16 mouse cellular contexts compared by ENCODE assay signal in genomic region chr2:52492867-52493266, GRCm38 (mm10).
A peak's percentile ranks its signal among the peaks of the same experiment; 100 is the strongest.
DNase-seq lines count a peak whose midpoint lies in the region; ATAC-seq and TF ChIP-seq lines count a peak whose summit lies in the region.
"Had no signal": no experiment of that assay in that cellular context is flagged by ENCODE, and none has a peak within 500 bp of the region (broad histone marks: within the 10 kb centered on the region; RNA-seq: fewer than 3 reads in every experiment).

No protein-coding gene starts in this region.

- TF ChIP-seq CTCF in cerebellum, adult 2 months (IDR thresholded peaks at IDR 0.05; ENCODE audit: borderline replicate concordance, insufficient read depth, low read depth, low read length), result no peak

- H3K9me3 ChIP-seq in heart, embryonic 12.5 days (replicated peaks), result no peaks in the 10 kb centered on the region
- H3K9me3 ChIP-seq: G1E; limb, embryonic 10.5 days; liver, embryonic 12.5 days had no signal

- H3K27me3 ChIP-seq in cerebellum, adult 2 months (ENCODE audit: control insufficient read depth, insufficient read depth, low read length), result no peaks in the 10 kb centered on the region
- no peaks in the 10 kb centered on the region for H3K27me3 ChIP-seq in heart, embryonic 12.5 days (replicated peaks)
- H3K27me3 ChIP-seq: liver, embryonic 12.5 days had no signal

- peak overlapping the region; percentile 15; the same call in 1 of the 2 replicates for H3K27ac ChIP-seq in cerebellum, adult 2 months (ENCODE audit: insufficient read depth, low read length)
- H3K27ac ChIP-seq in heart, embryonic 12.5 days (ENCODE audit: poor library complexity, severe bottlenecking), result peak overlapping the region; percentile 54; the same call in 1 of the 2 replicates
- H3K27ac ChIP-seq: left cerebral cortex, adult 2 months; limb, embryonic 10.5 days; liver, embryonic 12.5 days had no signal

- no peak overlapping the region for H3K9ac ChIP-seq in heart, embryonic 12.5 days
- H3K9ac ChIP-seq: liver, embryonic 12.5 days; lung, embryonic 14.5 days had no signal

- TF ChIP-seq POLR2A in cerebellum, adult 2 months (IDR thresholded peaks at IDR 0.05; ENCODE audit: borderline replicate concordance, insufficient read depth, low read length), result no peak

- ATAC-seq in heart, embryonic 12.5 days (ENCODE audit: insufficient number of reproducible peaks, low FRiP score), result no peak
- ATAC-seq: CD4-positive, CD25-positive, alpha-beta regulatory T cell, adult 4 months; liver, embryonic 12.5 days had no signal

- DNase-seq in cerebellum, adult 2 months, result no peak
- DNase-seq in cerebellum, postnatal 25 days, result no peak
- DNase-seq in heart, adult 9 months (ENCODE audit: low spot score in 2 of 2), result no peak
- DNase-seq in lung, postnatal 10 days, result peak; percentile 2
- no peak for DNase-seq in lung, postnatal 25 days (ENCODE audit: low spot score)
- DNase-seq in thymus, postnatal 25 days, result no peak
- no peak for DNase-seq in adrenal gland, adult 2 months
- DNase-seq: cerebellum, adult 11-12 months; gastrocnemius, postnatal 25 days; lung, embryonic 14.5 days had no signal

- H3K36me3 ChIP-seq in heart, embryonic 12.5 days, result no peaks in the 10 kb centered on the region
- H3K36me3 ChIP-seq: G1E; limb, embryonic 10.5 days; liver, embryonic 12.5 days had no signal

- 40% methylated on average over 13 of the region's 13 CpGs for WGBS in cerebellum, adult 2 months
- 60% methylated on average over 13 of the region's 13 CpGs for WGBS in heart, embryonic 12.5 days

- no peak overlapping the region for H3K4me3 ChIP-seq in cerebellum, adult 2 months (replicated peaks; ENCODE audit: insufficient read depth, low read depth, low read length)
- H3K4me3 ChIP-seq in heart, embryonic 12.5 days, result no peak overlapping the region
- H3K4me3 ChIP-seq: left cerebral cortex, adult 2 months; limb, embryonic 10.5 days; liver, embryonic 12.5 days had no signal

- peaks cover 28% of the 10 kb centered on the region for H3K4me1 ChIP-seq in cerebellum, adult 2 months (ENCODE audit: control insufficient read depth, insufficient read depth, low read length)
- peaks cover 10% of the 10 kb centered on the region for H3K4me1 ChIP-seq in heart, embryonic 12.5 days (replicated peaks)
- H3K4me1 ChIP-seq: liver, embryonic 12.5 days had no signal

- H3K4me2 ChIP-seq in heart, embryonic 12.5 days, result peak overlapping the region; percentile 43
- H3K4me2 ChIP-seq: liver, embryonic 12.5 days; lung, embryonic 14.5 days had no signal
